ENCODE assay signal across 8 mouse cellular contexts in the genomic region with DNA sequence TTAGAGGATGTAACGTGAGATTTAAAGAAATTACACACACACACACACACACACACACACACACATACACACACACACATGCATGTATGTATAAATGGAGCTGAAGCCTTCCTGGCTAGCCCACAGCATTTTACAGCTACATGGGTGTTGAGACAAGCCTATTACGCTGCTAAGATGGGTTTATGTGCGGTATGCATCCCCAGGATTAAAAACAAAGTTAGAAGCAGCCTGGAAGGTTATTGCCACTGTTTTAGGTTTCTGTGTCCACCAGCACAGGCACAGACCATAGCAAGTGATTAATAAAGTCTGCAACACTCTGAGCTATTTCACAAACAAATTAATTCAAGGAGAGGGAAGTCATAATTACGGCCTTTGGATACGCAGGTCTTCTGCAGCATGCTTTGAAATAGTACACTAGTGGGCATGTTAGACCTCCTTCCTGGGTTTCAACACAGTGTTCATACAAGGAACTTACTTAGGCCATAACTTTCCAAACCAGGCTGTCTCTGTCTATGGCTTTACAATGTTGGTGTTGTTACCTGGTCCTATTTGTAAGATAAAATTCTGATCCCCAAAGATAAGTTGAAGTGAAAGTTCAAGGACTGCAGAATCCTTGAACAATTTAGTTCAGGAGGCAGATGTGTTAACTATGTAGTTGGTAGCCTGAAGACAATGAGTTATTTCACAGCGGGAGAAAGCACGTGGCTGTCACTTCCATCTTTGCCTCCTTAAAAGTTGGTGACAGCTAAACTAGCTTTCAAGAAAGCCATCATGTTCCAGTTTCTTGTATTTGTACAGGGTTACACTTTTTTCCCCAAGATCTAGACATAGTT. TPM values are rescaled to one million over a fixed set of nuclear protein-coding genes. Genes with fewer than 3 reads are reported as not detected.
DNase-seq lines count a peak whose midpoint lies in the region; ATAC-seq and TF ChIP-seq lines count a peak whose summit lies in the region.

No protein-coding gene starts in this region.

- H3K9ac ChIP-seq in lung, postnatal 0 days (replicated peaks; ENCODE audit: low read depth) = peak overlapping the region; percentile 96
- H3K9ac ChIP-seq in hindbrain, embryonic 14.5 days = peak overlapping the region; percentile 96
- H3K9ac ChIP-seq in midbrain, embryonic 15.5 days = no peak overlapping the region

- H3K36me3 ChIP-seq in lung, postnatal 0 days (ENCODE audit: insufficient read depth, low read length) = no peaks in the 10 kb centered on the region
- no peaks in the 10 kb centered on the region for H3K36me3 ChIP-seq in hindbrain, embryonic 14.5 days (replicated peaks; ENCODE audit: control insufficient read depth, insufficient read depth)
- H3K36me3 ChIP-seq in midbrain, embryonic 15.5 days (replicated peaks) = no peaks in the 10 kb centered on the region

- 2% methylated on average over 7 of the region's 7 CpGs for WGBS in lung, postnatal 0 days
- 43% methylated on average over 7 of the region's 7 CpGs for WGBS in hindbrain, embryonic 14.5 days
- WGBS in midbrain, embryonic 15.5 days = 46% methylated on average over 7 of the region's 7 CpGs

- H3K4me1 ChIP-seq in lung, postnatal 0 days (ENCODE audit: insufficient read depth, low read depth, low read length) = peaks cover 39% of the 10 kb centered on the region; the same call in 1 of the 2 replicates
- H3K4me1 ChIP-seq in hindbrain, embryonic 14.5 days (replicated peaks; ENCODE audit: control insufficient read depth, insufficient read depth, low read length) = peaks cover 33% of the 10 kb centered on the region
- peaks cover 38% of the 10 kb centered on the region for H3K4me1 ChIP-seq in midbrain, embryonic 15.5 days

- peak overlapping the region; percentile 75 for H3K4me2 ChIP-seq in lung, postnatal 0 days (replicated peaks; ENCODE audit: low read depth, low read length)
- H3K4me2 ChIP-seq in hindbrain, embryonic 14.5 days (replicated peaks) = peak overlapping the region; percentile 61
- peak overlapping the region; percentile 72 for H3K4me2 ChIP-seq in midbrain, embryonic 15.5 days

- peak overlapping the region; percentile 97 for H3K4me3 ChIP-seq in lung, postnatal 0 days (ENCODE audit: low read depth, low read length)
- H3K4me3 ChIP-seq in hindbrain, embryonic 14.5 days (replicated peaks; ENCODE audit: low read length) = peak overlapping the region; percentile 97
- H3K4me3 ChIP-seq in midbrain, embryonic 15.5 days = peak overlapping the region; percentile 91

- peak; percentile 40 for DNase-seq in lung, postnatal 0 days (ENCODE audit: low spot score)
- DNase-seq in lung, adult 18-20 months = no peak
- DNase-seq in embryo, embryonic 10.5 days (ENCODE audit: low spot score) = peak; percentile 50
- no peak for DNase-seq in hindbrain, embryonic 14.5 days (ENCODE audit: low spot score)
- DNase-seq in yolk sac, embryonic 10.5 days (ENCODE audit: low spot score) = no peak
- DNase-seq in adrenal gland, postnatal 4 days (ENCODE audit: low spot score in 2 of 2) = no peak

- no peak for TF ChIP-seq EP300 in lung, postnatal 0 days (IDR thresholded peaks at IDR 0.05)

- H3K9me3 ChIP-seq in lung, postnatal 0 days (ENCODE audit: low read length) = no peaks in the 10 kb centered on the region
- H3K9me3 ChIP-seq in hindbrain, embryonic 14.5 days (ENCODE audit: control insufficient read depth, low read length) = no peaks in the 10 kb centered on the region
- no peaks in the 10 kb centered on the region for H3K9me3 ChIP-seq in midbrain, embryonic 15.5 days

- no peak for TF ChIP-seq CTCF in lung, postnatal 0 days (IDR thresholded peaks at IDR 0.05)

- no peak for ATAC-seq in lung, postnatal 0 days
- no peak for ATAC-seq in hindbrain, embryonic 14.5 days (ENCODE audit: low FRiP score)
- ATAC-seq in midbrain, embryonic 15.5 days (replicated peaks) = no peak
- no peak for ATAC-seq in frontal cortex, adult (ENCODE audit: low TSS enrichment)

- peak overlapping the region; percentile 100 for H3K27ac ChIP-seq in lung, postnatal 0 days (ENCODE audit: low read length)
- H3K27ac ChIP-seq in hindbrain, embryonic 14.5 days = peak overlapping the region; percentile 90; the same call in 1 of the 2 replicates
- no peak overlapping the region for H3K27ac ChIP-seq in midbrain, embryonic 15.5 days

- no peaks in the 10 kb centered on the region for H3K27me3 ChIP-seq in lung, postnatal 0 days (replicated peaks; ENCODE audit: insufficient read depth, low read length)
- no peaks in the 10 kb centered on the region for H3K27me3 ChIP-seq in hindbrain, embryonic 14.5 days (ENCODE audit: control insufficient read depth, insufficient read depth, low read length)
- no peaks in the 10 kb centered on the region; the same call in 1 of the 2 replicates for H3K27me3 ChIP-seq in midbrain, embryonic 15.5 days (replicated peaks)

RNA-seq across cellular contexts. Expression of gene Mbnl1, which starts 29.7 kb away (rescaled TPM):
- 115 and 127 TPM in 2 replicates for polyA plus RNA-seq in lung, postnatal 0 days (2015; fragmentation: Nextera tagmentation; extraction: Ambion mirVana)
- polyA plus RNA-seq in hindbrain, embryonic 14.5 days (2014; fragmentation: Nextera tagmentation; extraction: Ambion mirVana) = 63.2 TPM in 2 replicates
- polyA plus RNA-seq in midbrain, embryonic 15.5 days (2015; fragmentation: Nextera tagmentation; extraction: Ambion mirVana) = 46.6 and 48.4 TPM in 2 replicates
- total RNA-seq in adrenal gland, postnatal 4 days (2021) = 100 to 1,000 TPM; 374 to 436 TPM

Comparison
In these comparisons a context has a peak if more than half of its experiments do, and no peak if none do; other contexts are left out.
1. DNase-seq: peak in lung, postnatal 0 days (single experiment) and embryo, embryonic 10.5 days (single experiment); none in lung, adult 18-20 months (0 of 2), hindbrain, embryonic 14.5 days (single experiment), yolk sac, embryonic 10.5 days (single experiment) and adrenal gland, postnatal 4 days (0 of 2).
2. Peak in every context shown above with its lines, with median percentiles within 50 percentile points of each other: H3K4me2 ChIP-seq and H3K4me3 ChIP-seq.